Mouse (Mus musculus): Measurements from ENCODE around the gene Rbms2. TPM values are rescaled to one million over a fixed set of nuclear protein-coding genes. Genes with fewer than 3 reads are reported as not detected.

Rbms2 gene
- total RNA-seq (2021) (10 to 100 TPM; 91.9 to 94.7 TPM), polyA plus RNA-seq (2012; rRNA removed) (98.4 and 108 TPM in 2 replicates)
- long read RNA-seq, partial matches to known transcripts: 8 of 11 reads
- long read RNA-seq, other reads (novel, unspliced or antisense): 2 of 11 reads

GRCm38 (mm10) chr10:128179989-128180388, at the start of gene Rbms2:
TSS of gene Rbms2 (minus strand) at chr10:128180297.
- 11% methylated on average over 6 of the region's 6 CpGs for WGBS
- Histone ChIP-seq H3K4me3 (peak within 1 kb of the TSS; percentile 77), H3K79me2 (replicated peaks; ENCODE audit: control insufficient read depth, insufficient read depth, low read length) (no peaks in the 10 kb centered on the region), H3K27ac (peak within 1 kb of the TSS; percentile 88), H3K27me3 (ENCODE audit: control insufficient read depth, insufficient read depth, low read length) (no peaks in the 10 kb centered on the region), H3K36me3 (ENCODE audit: control insufficient read depth, insufficient read depth, low read length) (peaks cover 7% of the 10 kb centered on the region), H3K4me1 (ENCODE audit: control insufficient read depth, insufficient read depth, low read length) (peaks cover 3% of the 10 kb centered on the region), H3K9ac (ENCODE audit: low read depth, low read length) (peak within 1 kb of the TSS; percentile 76)
- intact Hi-C loops (cut with DNase I): loop anchor here (10.0 kb wide), 1 partner anchor 225 kb away; no protein-coding TSS in a partner anchor
- TF ChIP-seq EP300 (IDR thresholded peaks at IDR 0.05; ENCODE audit: insufficient read depth, low read depth, low read length) (peak; percentile 94), CTCF (IDR thresholded peaks at IDR 0.05) (no peak), POLR2A (IDR thresholded peaks at IDR 0.05; ENCODE audit: insufficient read depth, low read depth, low read length) (peak; percentile 79)
- DNase-seq: peak; percentile 68 to 71

GRCm38 (mm10) chr10:128228009-128228408, 47.9 kb upstream of the Rbms2 start:
- no peak overlapping the region for H3K27ac ChIP-seq
- H3K36me3 ChIP-seq (ENCODE audit: control insufficient read depth, insufficient read depth, low read length): no peaks in the 10 kb centered on the region
- TF ChIP-seq EP300 (IDR thresholded peaks at IDR 0.05; ENCODE audit: insufficient read depth, low read depth, low read length) (no peak), POLR2A (IDR thresholded peaks at IDR 0.05; ENCODE audit: insufficient read depth, low read depth, low read length) (no peak), CTCF (IDR thresholded peaks at IDR 0.05) (no peak)
- no peak for DNase-seq
- peaks cover 1% of the 10 kb centered on the region; the same call in 1 of the 2 replicates for H3K4me1 ChIP-seq (ENCODE audit: control insufficient read depth, insufficient read depth, low read length)
- WGBS: 87% methylated on average over 8 of the region's 8 CpGs
- no peak overlapping the region for H3K9ac ChIP-seq (ENCODE audit: low read depth, low read length)
- H3K27me3 ChIP-seq (ENCODE audit: control insufficient read depth, insufficient read depth, low read length): no peaks in the 10 kb centered on the region
- H3K79me2 ChIP-seq (replicated peaks; ENCODE audit: control insufficient read depth, insufficient read depth, low read length): no peaks in the 10 kb centered on the region
- H3K4me3 ChIP-seq: no peak overlapping the region
- intact Hi-C loops (cut with DNase I): no loop called here

- H3K4me1 ChIP-seq (ENCODE audit: control insufficient read depth, insufficient read depth, low read length): no peaks in the 10 kb centered on the region; the same call in 1 of the 2 replicates
- DNase-seq: no peak
- H3K27me3 ChIP-seq (ENCODE audit: control insufficient read depth, insufficient read depth, low read length): no peaks in the 10 kb centered on the region
- no peaks in the 10 kb centered on the region for H3K79me2 ChIP-seq (replicated peaks; ENCODE audit: control insufficient read depth, insufficient read depth, low read length)
- WGBS: 69% methylated on average over 9 of the region's 9 CpGs
- no peak overlapping the region for H3K27ac ChIP-seq
- TF ChIP-seq CTCF (IDR thresholded peaks at IDR 0.05) (no peak), POLR2A (IDR thresholded peaks at IDR 0.05; ENCODE audit: insufficient read depth, low read depth, low read length) (no peak), EP300 (IDR thresholded peaks at IDR 0.05; ENCODE audit: insufficient read depth, low read depth, low read length) (no peak)
- intact Hi-C loops (cut with DNase I): no loop called here
- no peak overlapping the region for H3K9ac ChIP-seq (ENCODE audit: low read depth, low read length)
- no peak overlapping the region for H3K4me3 ChIP-seq
- no peaks in the 10 kb centered on the region for H3K36me3 ChIP-seq (ENCODE audit: control insufficient read depth, insufficient read depth, low read length)
These were observed 47.5 kb upstream of the Rbms2 start for GRCm38 (mm10) chr10:128227592-128227991.

GRCm38 (mm10) chr10:128225538-128225937, 45.4 kb upstream of the Rbms2 start, which contains the start of gene Mip:
TSS of gene Mip (plus strand) at chr10:128225838.
- WGBS: 53% methylated on average over 4 of the region's 4 CpGs
- H3K27ac ChIP-seq: no peak within 1 kb of the TSS
- H3K4me1 ChIP-seq (ENCODE audit: control insufficient read depth, insufficient read depth, low read length): no peaks in the 10 kb centered on the region
- H3K36me3 ChIP-seq (ENCODE audit: control insufficient read depth, insufficient read depth, low read length): no peaks in the 10 kb centered on the region
- DNase-seq: no peak
- H3K4me3 ChIP-seq: no peak within 1 kb of the TSS
- H3K79me2 ChIP-seq (replicated peaks; ENCODE audit: control insufficient read depth, insufficient read depth, low read length): no peaks in the 10 kb centered on the region
- no peak within 1 kb of the TSS for H3K9ac ChIP-seq (ENCODE audit: low read depth, low read length)
- no peak for TF ChIP-seq EP300 (IDR thresholded peaks at IDR 0.05; ENCODE audit: insufficient read depth, low read depth, low read length)
- H3K27me3 ChIP-seq (ENCODE audit: control insufficient read depth, insufficient read depth, low read length): no peaks in the 10 kb centered on the region
- intact Hi-C loops (cut with DNase I): no loop called here

GRCm38 (mm10) chr10:128225064-128225463, 45.0 kb upstream of the Rbms2 start:
- H3K4me3 ChIP-seq: no peak overlapping the region
- H3K27ac ChIP-seq: no peak overlapping the region
- H3K36me3 ChIP-seq (ENCODE audit: control insufficient read depth, insufficient read depth, low read length): no peaks in the 10 kb centered on the region
- DNase-seq: no peak
- H3K79me2 ChIP-seq (replicated peaks; ENCODE audit: control insufficient read depth, insufficient read depth, low read length): no peaks in the 10 kb centered on the region
- 67% methylated on average over 5 of the region's 5 CpGs for WGBS
- intact Hi-C loops (cut with DNase I): no loop called here
- H3K9ac ChIP-seq (ENCODE audit: low read depth, low read length): no peak overlapping the region
- no peaks in the 10 kb centered on the region for H3K27me3 ChIP-seq (ENCODE audit: control insufficient read depth, insufficient read depth, low read length)
- H3K4me1 ChIP-seq (ENCODE audit: control insufficient read depth, insufficient read depth, low read length): no peaks in the 10 kb centered on the region
- no peak for TF ChIP-seq EP300 (IDR thresholded peaks at IDR 0.05; ENCODE audit: insufficient read depth, low read depth, low read length)
- no peak for TF ChIP-seq POLR2A (IDR thresholded peaks at IDR 0.05; ENCODE audit: insufficient read depth, low read depth, low read length)
- TF ChIP-seq CTCF (IDR thresholded peaks at IDR 0.05): no peak

GRCm38 (mm10) chr10:128221533-128222286, 41.6 kb upstream of the Rbms2 start:
- 49% methylated on average over 16 of the region's 16 CpGs for WGBS
- Histone ChIP-seq H3K4me3 (no peak overlapping the region), H3K36me3 (ENCODE audit: control insufficient read depth, insufficient read depth, low read length) (no peaks in the 10 kb centered on the region), H3K9ac (ENCODE audit: low read depth, low read length) (no peak overlapping the region), H3K27ac (no peak overlapping the region), H3K79me2 (replicated peaks; ENCODE audit: control insufficient read depth, insufficient read depth, low read length) (no peaks in the 10 kb centered on the region), H3K4me1 (ENCODE audit: control insufficient read depth, insufficient read depth, low read length) (no peaks in the 10 kb centered on the region), H3K27me3 (ENCODE audit: control insufficient read depth, insufficient read depth, low read length) (no peaks in the 10 kb centered on the region)
- intact Hi-C loops (cut with DNase I): no loop called here
- TF ChIP-seq EP300 (IDR thresholded peaks at IDR 0.05; ENCODE audit: insufficient read depth, low read depth, low read length): no peak
- TF ChIP-seq POLR2A (IDR thresholded peaks at IDR 0.05; ENCODE audit: insufficient read depth, low read depth, low read length): no peak
- peak; percentile 43 for TF ChIP-seq CTCF (IDR thresholded peaks at IDR 0.05)
- DNase-seq: peak in 1 of 2 experiments; percentile 24
